Mouse (Mus musculus) WW6 (cell line): ENCODE data around the gene Ggta1.

Experiments
- DNase-seq: peaks from one replicate; pipeline ENCODE4 v3.0.0-alpha.2; 2013; ENCODE audit warnings: low read depth, low spot score

The Ggta1 gene

GRCm38 (mm10) chr2:35440480-35440879, 22.6 kb downstream of the Ggta1 start:
- DNase-seq, result no peak

- no peak for DNase-seq
Observed at GRCm38 (mm10) chr2:35437796-35438195, 25.2 kb downstream of the Ggta1 start.

- no peak for DNase-seq
Observed at GRCm38 (mm10) chr2:35434576-35435123, 28.4 kb downstream of the Ggta1 start.

GRCm38 (mm10) chr2:35433428-35433827, 29.6 kb downstream of the Ggta1 start:
- no peak for DNase-seq

- no peak for DNase-seq
Observed at GRCm38 (mm10) chr2:35432472-35432871, 30.6 kb downstream of the Ggta1 start.

GRCm38 (mm10) chr2:35432011-35432410, 31.0 kb downstream of the Ggta1 start:
- no peak for DNase-seq

- DNase-seq, result no peak
Observed at GRCm38 (mm10) chr2:35430806-35431205, 32.2 kb downstream of the Ggta1 start.

GRCm38 (mm10) chr2:35428615-35429300, 34.3 kb downstream of the Ggta1 start:
- DNase-seq, result no peak

GRCm38 (mm10) chr2:35427559-35427958, 35.5 kb downstream of the Ggta1 start:
- no peak for DNase-seq

GRCm38 (mm10) chr2:35423711-35424339, 39.2 kb downstream of the Ggta1 start:
- no peak for DNase-seq

GRCm38 (mm10) chr2:35422384-35422783, 40.6 kb downstream of the Ggta1 start:
- DNase-seq, result no peak

- DNase-seq, result no peak
Observed at GRCm38 (mm10) chr2:35420681-35421080, 42.4 kb downstream of the Ggta1 start.

- no peak for DNase-seq
Observed at GRCm38 (mm10) chr2:35419671-35420070, 43.4 kb downstream of the Ggta1 start.

GRCm38 (mm10) chr2:35419243-35419642, 43.8 kb downstream of the Ggta1 start:
- DNase-seq, result no peak

- no peak for DNase-seq
Observed at GRCm38 (mm10) chr2:35417231-35417630, 45.8 kb downstream of the Ggta1 start.

GRCm38 (mm10) chr2:35416473-35416872, 46.6 kb downstream of the Ggta1 start:
- DNase-seq, result no peak

GRCm38 (mm10) chr2:35412810-35413209, 50.2 kb downstream of the Ggta1 start:
- DNase-seq, result no peak

- no peak for DNase-seq
Observed at GRCm38 (mm10) chr2:35412246-35412645, 50.8 kb downstream of the Ggta1 start.

- no peak for DNase-seq
Observed at GRCm38 (mm10) chr2:35411640-35412190, 51.3 kb downstream of the Ggta1 start.

- DNase-seq, result no peak
Observed at GRCm38 (mm10) chr2:35409466-35409865, 53.6 kb downstream of the Ggta1 start.

- no peak for DNase-seq
Observed at GRCm38 (mm10) chr2:35408409-35409110, 54.5 kb downstream of the Ggta1 start.

GRCm38 (mm10) chr2:35407878-35408277, 55.2 kb downstream of the Ggta1 start:
- no peak for DNase-seq
